Mouse (Mus musculus) bone marrow macrophage, adult 2 months (primary cell): Measurements from ENCODE around the gene Gpr107. TPM values are rescaled to one million over a fixed set of nuclear protein-coding genes. Genes with fewer than 3 reads are reported as not detected.

Experiments used
- H3K27ac ChIP-seq: 2 replicates; pipeline ENCODE4 v1.5.1; 2012; ENCODE audit warnings: low read depth, low read length; ENCODE audit not compliant: insufficient read depth
- H3K4me1 ChIP-seq: 2 replicates; pipeline ENCODE4 v1.6.1; 2012; ENCODE audit warnings: low read length; ENCODE audit not compliant: control insufficient read depth, insufficient read depth
- H3K4me3 ChIP-seq: 2 replicates; pipeline ENCODE4 v1.5.1; 2012; ENCODE audit warnings: mild to moderate bottlenecking, low read length, moderate library complexity; ENCODE audit not compliant: insufficient read depth
- CTCF ChIP-seq: IDR thresholded peaks from 2 replicates; pipeline ENCODE4 v1.5.1; 2012; ENCODE audit warnings: low read depth, mild to moderate bottlenecking, low read length, moderate library complexity
- POLR2A ChIP-seq: IDR thresholded peaks from 2 replicates; pipeline ENCODE4 v1.6.1; 2012; ENCODE audit warnings: mild to moderate bottlenecking, low read depth, low read length, borderline replicate concordance
- polyA plus RNA-seq: library from polyadenylated mRNA; stranded (reverse); fragments of >200 nt; gene quantifications from 2 replicates; pipeline ENCODE4 v1.2.4, GENCODE M21; 2012; ENCODE audit not compliant: missing spikeins, insufficient read depth, insufficient read length

Gene Gpr107
- polyA plus RNA-seq, 1 experiment, result 80.8 TPM

- no peak for TF ChIP-seq CTCF
- TF ChIP-seq POLR2A, result no peak
- H3K4me1 ChIP-seq, result peaks cover 69% of the 10 kb centered on the region
Measured at GRCm38 (mm10) chr2:31115091-31115942, 36.8 kb upstream of the Gpr107 start.

GRCm38 (mm10) chr2:31115943-31116731 is 36.0 kb upstream of the Gpr107 start:
- Histone ChIP-seq H3K4me1 (peaks cover 66% of the 10 kb centered on the region), H3K27ac (no peak overlapping the region), H3K4me3 (no peak overlapping the region)
- TF ChIP-seq POLR2A, result no peak
- TF ChIP-seq CTCF, result no peak

More at GRCm38 (mm10) chr2:31115091-31115942, 36.8 kb upstream of the Gpr107 start:
- Histone ChIP-seq H3K4me3 (no peak overlapping the region), H3K27ac (no peak overlapping the region; the same call in 1 of the 2 replicates)

- no peak overlapping the region for H3K4me3 ChIP-seq
- TF ChIP-seq POLR2A, result no peak
- H3K4me1 ChIP-seq, result peaks cover 77% of the 10 kb centered on the region
- peak overlapping the region; percentile 68 for H3K27ac ChIP-seq
Measured at GRCm38 (mm10) chr2:31118211-31118610, 33.9 kb upstream of the Gpr107 start.

DNA sequence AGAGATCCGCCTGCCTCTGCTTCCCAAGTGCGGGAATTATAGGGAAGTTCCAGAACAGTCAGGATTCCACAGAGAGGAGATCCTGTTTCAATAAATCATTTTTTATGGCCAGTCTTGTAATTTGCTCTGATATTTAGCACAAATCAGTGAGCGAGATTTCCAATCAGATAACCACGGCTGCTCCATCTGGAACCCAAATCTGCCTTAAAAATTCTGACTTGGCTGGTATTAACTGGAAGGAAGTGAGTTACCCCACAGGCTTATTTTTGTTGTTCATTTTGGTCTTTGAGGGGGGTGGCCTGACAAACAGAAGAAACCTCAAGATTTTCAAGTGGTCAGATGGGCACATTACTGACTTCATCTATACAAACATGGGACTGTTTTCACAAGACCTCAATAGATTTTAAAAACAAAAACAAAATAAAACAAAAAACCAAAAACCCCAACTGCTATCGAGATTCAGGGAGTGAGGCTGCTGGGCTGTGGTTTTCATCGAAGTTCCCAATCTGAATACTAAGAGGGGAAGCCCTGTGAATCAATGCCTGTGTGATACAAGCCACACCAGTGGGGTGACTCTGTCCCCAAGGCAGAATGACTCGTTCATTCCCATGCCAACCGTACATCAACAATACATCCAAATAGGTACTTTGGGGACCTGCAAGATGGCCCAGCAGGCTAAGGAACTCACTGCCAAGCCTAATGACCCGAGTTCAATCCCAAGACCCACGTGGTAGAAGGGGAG is 33.3 kb upstream of the Gpr107 start:
- H3K27ac ChIP-seq, result peak overlapping the region; percentile 68
- no peak overlapping the region for H3K4me3 ChIP-seq
- no peak for TF ChIP-seq CTCF
- no peak for TF ChIP-seq POLR2A
- H3K4me1 ChIP-seq, result peaks cover 82% of the 10 kb centered on the region

DNA sequence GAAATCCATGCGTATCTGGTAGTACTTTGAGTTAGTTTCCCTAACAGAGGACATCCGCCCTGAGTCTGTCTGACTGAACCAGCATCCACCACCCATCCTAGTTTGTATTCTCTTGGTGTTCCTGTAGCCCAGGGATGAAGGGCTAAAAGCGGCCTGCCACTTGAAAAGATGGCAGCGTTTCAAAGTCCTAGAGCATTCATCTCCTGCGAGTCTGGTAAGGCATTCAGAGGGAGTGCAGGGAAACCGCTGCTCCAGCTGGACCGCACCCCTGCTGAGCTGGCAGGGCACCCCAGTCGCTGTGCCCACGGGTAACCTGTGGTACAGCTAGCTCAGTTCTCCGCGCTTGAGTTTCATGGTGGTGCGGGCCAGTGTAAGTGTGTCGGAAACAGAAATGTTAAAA is 32.3 kb upstream of the Gpr107 start:
- TF ChIP-seq POLR2A (no peak), CTCF (no peak)
- H3K4me3 ChIP-seq, result no peak overlapping the region
- H3K4me1 ChIP-seq, result peaks cover 84% of the 10 kb centered on the region
- no peak overlapping the region for H3K27ac ChIP-seq

DNA sequence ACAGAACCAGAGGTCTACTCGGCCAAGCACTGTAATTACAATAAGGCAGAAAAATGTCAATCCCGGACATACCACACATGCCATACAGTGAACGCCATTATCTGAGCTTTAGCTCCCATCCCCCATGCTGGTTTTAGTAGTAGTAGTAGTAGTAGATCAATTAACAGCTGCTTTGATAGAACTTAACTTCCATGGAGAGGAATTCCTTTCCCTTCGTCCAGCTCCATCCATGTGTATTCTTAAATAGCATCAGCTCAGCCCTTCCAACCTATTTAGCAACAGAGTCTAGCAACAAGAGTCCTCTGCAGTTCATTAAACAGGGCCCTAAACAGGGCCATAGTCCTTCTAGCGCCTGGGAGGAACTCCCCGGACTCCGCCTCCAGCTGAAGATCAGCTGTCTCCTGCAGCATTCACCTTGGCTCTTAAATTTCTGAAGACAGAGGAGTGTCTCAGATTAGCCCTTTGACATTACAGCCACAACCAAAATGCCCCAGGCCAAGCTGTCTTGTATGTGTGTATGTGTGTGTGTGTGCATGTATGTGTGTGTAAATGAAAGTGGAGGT is 30.9 kb upstream of the Gpr107 start:
- Histone ChIP-seq H3K4me3 (no peak overlapping the region), H3K27ac (no peak overlapping the region), H3K4me1 (peaks cover 82% of the 10 kb centered on the region)
- TF ChIP-seq POLR2A (no peak), CTCF (no peak)

GRCm38 (mm10) chr2:31122806-31123205 is 29.3 kb upstream of the Gpr107 start:
- H3K4me1 ChIP-seq, result peaks cover 77% of the 10 kb centered on the region
- H3K27ac ChIP-seq, result no peak overlapping the region
- no peak overlapping the region for H3K4me3 ChIP-seq
- TF ChIP-seq POLR2A (no peak), CTCF (no peak)

- TF ChIP-seq POLR2A (no peak), CTCF (no peak)
- Histone ChIP-seq H3K4me1 (peaks cover 77% of the 10 kb centered on the region), H3K27ac (peak overlapping the region; percentile 86), H3K4me3 (no peak overlapping the region)
Measured at GRCm38 (mm10) chr2:31123493-31123892, 28.6 kb upstream of the Gpr107 start.

- Histone ChIP-seq H3K4me3 (peak overlapping the region; percentile 6; the same call in 1 of the 2 replicates), H3K4me1 (peaks cover 77% of the 10 kb centered on the region), H3K27ac (peak overlapping the region; percentile 86)
- TF ChIP-seq CTCF (no peak), POLR2A (no peak)
Measured at GRCm38 (mm10) chr2:31124694-31125093, 27.4 kb upstream of the Gpr107 start.
